Mouse (Mus musculus) liver, adult 2 months (tissue): Measurements from ENCODE around the gene P2rx2. TPM values are rescaled to one million over a fixed set of nuclear protein-coding genes. Genes with fewer than 3 reads are reported as not detected.

ENCODE experiments used
- DNase-seq: peaks from one replicate; pipeline ENCODE4 v3.0.0-alpha.2; 2011; ENCODE audit warnings: low read depth, low spot score; ENCODE audit errors: extremely low read depth
- H3K27ac ChIP-seq: fragments of 200-500 bp; replicated peaks from 2 replicates; pipeline ENCODE4 v1.5.1; 2012; ENCODE audit warnings: low read depth, mild to moderate bottlenecking, control low read depth, inconsistent platforms, low read length; ENCODE audit not compliant: insufficient read depth
- H3K27me3 ChIP-seq: fragments of 200-500 bp; 2 replicates; pipeline ENCODE4 v1.6.1; 2012; ENCODE audit warnings: mild to moderate bottlenecking, moderate library complexity, low read length, inconsistent platforms; ENCODE audit not compliant: control insufficient read depth, insufficient read depth
- H3K36me3 ChIP-seq: fragments of 200-500 bp; 2 replicates; pipeline ENCODE4 v1.6.1; 2012; ENCODE audit warnings: low read length, inconsistent platforms; ENCODE audit not compliant: control insufficient read depth, insufficient read depth
- H3K4me1 ChIP-seq: fragments of 200-500 bp; 2 replicates; pipeline ENCODE4 v1.6.1; 2011; ENCODE audit warnings: low read length; ENCODE audit not compliant: control insufficient read depth, insufficient read depth
- H3K4me3 ChIP-seq: fragments of 200-500 bp; 2 replicates; pipeline ENCODE4 v1.5.1; 2011; ENCODE audit warnings: low read depth, mild to moderate bottlenecking, control low read depth, low read length, moderate library complexity; ENCODE audit not compliant: insufficient read depth
- H3K79me2 ChIP-seq: fragments of 200-500 bp; 2 replicates; pipeline ENCODE4 v1.6.1; 2012; ENCODE audit warnings: inconsistent platforms, mild to moderate bottlenecking, low read length, moderate library complexity; ENCODE audit not compliant: control insufficient read depth, insufficient read depth
- H3K9ac ChIP-seq: fragments of 200-500 bp; 2 replicates; pipeline ENCODE4 v1.6.1; 2012; ENCODE audit warnings: low read depth, mild to moderate bottlenecking, control low read depth, inconsistent platforms, low read length
- CTCF ChIP-seq: fragments of 200-500 bp; IDR thresholded peaks from 2 replicates; pipeline ENCODE4 v1.5.1; 2011; ENCODE audit warnings: low read depth, low read length, control low read depth
- POLR2A ChIP-seq: fragments of 200-500 bp; IDR thresholded peaks from 2 replicates; pipeline ENCODE4 v1.6.1; 2011; ENCODE audit warnings: low read length, control low read depth; ENCODE audit not compliant: insufficient read depth; ENCODE audit errors: extremely low read depth
- WGBS: fragments of 180-500 bp; shearing (Covaris S2); methylation state at CpG from one replicate; pipeline ENCODE4 v1.1.7; 2018; 5-methylcytosine and 5-hydroxymethylcytosine counted together
- polyA plus RNA-seq: library from polyadenylated mRNA; depleted of rRNA; stranded (reverse); fragments of >200 nt; gene quantifications from 2 replicates; pipeline ENCODE4 v1.2.3, GENCODE M21; 2012; rRNA removed
- total RNA-seq: library from RNA; depleted of rRNA; stranded (reverse); fragments of >200 nt; gene quantifications from 2 replicates; pipeline ENCODE4 v1.2.3, GENCODE M21; 2014; rRNA removed

The P2rx2 gene
- total and polyA plus RNA-seq, 2 experiments: 0.07 TPM; not detected in 1

- no peaks in the 10 kb centered on the region for H3K36me3 ChIP-seq
- H3K4me3 ChIP-seq: no peak overlapping the region
- H3K4me1 ChIP-seq: no peaks in the 10 kb centered on the region
- H3K79me2 ChIP-seq: no peaks in the 10 kb centered on the region
- WGBS: 97% methylated on average over 3 of the region's 3 CpGs
- TF ChIP-seq POLR2A (no peak), CTCF (no peak)
- H3K27me3 ChIP-seq: no peaks in the 10 kb centered on the region
- H3K9ac ChIP-seq: no peak overlapping the region
- no peak overlapping the region for H3K27ac ChIP-seq
- DNase-seq: no peak
Measured at GRCm38 (mm10) chr5:110313127-110313526, 29.9 kb downstream of the P2rx2 start.

- H3K9ac ChIP-seq: no peak overlapping the region
- DNase-seq: no peak
- no peaks in the 10 kb centered on the region for H3K36me3 ChIP-seq
- H3K27me3 ChIP-seq: no peaks in the 10 kb centered on the region
- H3K27ac ChIP-seq: no peak overlapping the region
- H3K4me3 ChIP-seq: no peak overlapping the region
- TF ChIP-seq CTCF (no peak), POLR2A (no peak)
- WGBS: 96% methylated on average over 7 of the region's 7 CpGs
- no peaks in the 10 kb centered on the region for H3K79me2 ChIP-seq
- no peaks in the 10 kb centered on the region for H3K4me1 ChIP-seq
Measured at GRCm38 (mm10) chr5:110308861-110309260, 34.2 kb downstream of the P2rx2 start.

GRCm38 (mm10) chr5:110300591-110300990 is 42.4 kb downstream of the P2rx2 start:
- TF ChIP-seq CTCF: no peak
- TF ChIP-seq POLR2A: no peak
- Histone ChIP-seq H3K79me2 (no peaks in the 10 kb centered on the region), H3K27ac (no peak overlapping the region), H3K4me3 (no peak overlapping the region), H3K36me3 (no peaks in the 10 kb centered on the region), H3K9ac (no peak overlapping the region), H3K27me3 (no peaks in the 10 kb centered on the region), H3K4me1 (no peaks in the 10 kb centered on the region)
- 95% methylated on average over 2 of the region's 2 CpGs for WGBS
- no peak for DNase-seq

DNA sequence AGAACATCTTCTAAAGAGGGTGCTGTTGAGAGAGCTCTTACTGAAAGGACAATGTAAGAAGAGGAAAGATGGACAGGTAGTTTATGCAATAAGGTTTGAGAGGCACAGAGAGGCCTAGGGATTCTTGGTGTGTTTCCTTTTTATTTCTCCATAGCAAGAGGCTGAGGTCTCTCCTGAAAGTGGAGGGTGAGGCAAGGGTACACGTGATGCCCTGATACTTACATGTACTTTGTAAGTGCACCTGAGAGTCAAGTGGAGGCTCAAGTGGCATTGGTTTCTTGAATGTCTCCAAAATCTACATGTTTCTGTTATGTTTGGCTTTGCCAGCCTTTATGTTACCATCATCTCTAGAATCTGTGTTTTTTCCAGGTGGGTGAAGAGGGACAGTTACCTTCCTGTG is 46.4 kb downstream of the P2rx2 start:
- Histone ChIP-seq H3K27me3 (no peaks in the 10 kb centered on the region), H3K9ac (no peak overlapping the region), H3K79me2 (no peaks in the 10 kb centered on the region), H3K36me3 (no peaks in the 10 kb centered on the region), H3K27ac (no peak overlapping the region), H3K4me1 (no peaks in the 10 kb centered on the region), H3K4me3 (no peak overlapping the region)
- no peak for DNase-seq
- no peak for TF ChIP-seq CTCF
- no peak for TF ChIP-seq POLR2A
- 83% methylated on average over 1 of the region's 1 CpGs for WGBS

- Histone ChIP-seq H3K27ac (no peak overlapping the region), H3K79me2 (no peaks in the 10 kb centered on the region), H3K9ac (no peak overlapping the region), H3K36me3 (no peaks in the 10 kb centered on the region), H3K4me1 (no peaks in the 10 kb centered on the region), H3K27me3 (no peaks in the 10 kb centered on the region), H3K4me3 (no peak overlapping the region)
- TF ChIP-seq CTCF: no peak
- no peak for TF ChIP-seq POLR2A
- DNase-seq: no peak
- WGBS: 100% methylated on average over 1 of the region's 1 CpGs
Measured at GRCm38 (mm10) chr5:110291649-110292048, 51.4 kb downstream of the P2rx2 start.

Other genes starting within 250 kb of the P2rx2 start
- gene Gm35315, start 248.8 kb downstream of the P2rx2 start, total RNA-seq: 1.7 and 2.9 TPM in 2 replicates
- gene Gm35315, start 248.8 kb downstream of the P2rx2 start, polyA plus RNA-seq: 0.20 and 0.26 TPM in 2 replicates
- 0.13 and 0.92 TPM in 2 replicates for gene Plcxd1, start 243.2 kb downstream of the P2rx2 start, total RNA-seq
- gene Plcxd1, start 243.2 kb downstream of the P2rx2 start, polyA plus RNA-seq: 0.62 and 2.0 TPM in 2 replicates
- gene Gtpbp6, start 235.0 kb downstream of the P2rx2 start, total RNA-seq: 9.0 and 10.7 TPM in 2 replicates
- gene Gtpbp6, start 235.0 kb downstream of the P2rx2 start, polyA plus RNA-seq: 32.9 and 45.2 TPM in 2 replicates
- 2.5 and 2.6 TPM in 2 replicates for gene Zfp605, start 233.1 kb downstream of the P2rx2 start, total RNA-seq
- 0.19 and 0.32 TPM in 2 replicates for gene Zfp605, start 233.1 kb downstream of the P2rx2 start, polyA plus RNA-seq
- 17.3 and 18.4 TPM in 2 replicates for gene Chfr, start 207.4 kb downstream of the P2rx2 start, total RNA-seq
- 19.8 and 19.9 TPM in 2 replicates for gene Chfr, start 207.4 kb downstream of the P2rx2 start, polyA plus RNA-seq
- 11.6 TPM in 2 replicates for gene Golga3, start 166.5 kb downstream of the P2rx2 start, total RNA-seq
- gene Golga3, start 166.5 kb downstream of the P2rx2 start, polyA plus RNA-seq: 4.3 and 5.4 TPM in 2 replicates
- 16.5 and 17.0 TPM in 2 replicates for gene Ankle2, start 112.2 kb downstream of the P2rx2 start, total RNA-seq
- 4.9 and 5.6 TPM in 2 replicates for gene Ankle2, start 112.2 kb downstream of the P2rx2 start, polyA plus RNA-seq
- 15.1 and 16.7 TPM in 2 replicates for gene Pgam5, start 73.3 kb downstream of the P2rx2 start, total RNA-seq
- 15.0 TPM in 2 replicates for gene Pgam5, start 73.3 kb downstream of the P2rx2 start, polyA plus RNA-seq
- gene Pxmp2, start 57.0 kb downstream of the P2rx2 start, total RNA-seq: 238 and 259 TPM in 2 replicates
- gene Pxmp2, start 57.0 kb downstream of the P2rx2 start, polyA plus RNA-seq: 163 and 206 TPM in 2 replicates
- gene Pole, start 56.9 kb downstream of the P2rx2 start, total RNA-seq: 1.9 and 3.1 TPM in 2 replicates
- 0.93 and 1.1 TPM in 2 replicates for gene Pole, start 56.9 kb downstream of the P2rx2 start, polyA plus RNA-seq
- not detected in 2 replicates for gene Lrcol1, start 1.5 kb upstream of the P2rx2 start, total RNA-seq
- not detected in 2 replicates for gene Lrcol1, start 1.5 kb upstream of the P2rx2 start, polyA plus RNA-seq
- 4.9 and 7.2 TPM in 2 replicates for gene Fbrsl1, start 105.3 kb upstream of the P2rx2 start, total RNA-seq
- gene Fbrsl1, start 105.3 kb upstream of the P2rx2 start, polyA plus RNA-seq: 27.5 and 29.8 TPM in 2 replicates
- gene Galnt9, start 201.1 kb upstream of the P2rx2 start, total RNA-seq: 0.07 TPM in 1 of 2 replicates, not detected in the other
- 0.05 TPM in 1 of 2 replicates, not detected in the other for gene Galnt9, start 201.1 kb upstream of the P2rx2 start, polyA plus RNA-seq